Mouse (Mus musculus) ZHBTc4 (cell line): ENCODE results near the gene Nlk.
A peak's percentile ranks its signal among the peaks of the same experiment; 100 is the strongest.
"Not testable (repeated sequence)": the region's sequence is repeated elsewhere in the genome, so short reads cannot be mapped to it uniquely, and the experiment has no call there.

Experiments used
- DNase-seq: peaks from one replicate; pipeline ENCODE4 v3.0.0-alpha.2; 2011; ENCODE audit warnings: low read depth, low spot score

Nlk gene

DNA sequence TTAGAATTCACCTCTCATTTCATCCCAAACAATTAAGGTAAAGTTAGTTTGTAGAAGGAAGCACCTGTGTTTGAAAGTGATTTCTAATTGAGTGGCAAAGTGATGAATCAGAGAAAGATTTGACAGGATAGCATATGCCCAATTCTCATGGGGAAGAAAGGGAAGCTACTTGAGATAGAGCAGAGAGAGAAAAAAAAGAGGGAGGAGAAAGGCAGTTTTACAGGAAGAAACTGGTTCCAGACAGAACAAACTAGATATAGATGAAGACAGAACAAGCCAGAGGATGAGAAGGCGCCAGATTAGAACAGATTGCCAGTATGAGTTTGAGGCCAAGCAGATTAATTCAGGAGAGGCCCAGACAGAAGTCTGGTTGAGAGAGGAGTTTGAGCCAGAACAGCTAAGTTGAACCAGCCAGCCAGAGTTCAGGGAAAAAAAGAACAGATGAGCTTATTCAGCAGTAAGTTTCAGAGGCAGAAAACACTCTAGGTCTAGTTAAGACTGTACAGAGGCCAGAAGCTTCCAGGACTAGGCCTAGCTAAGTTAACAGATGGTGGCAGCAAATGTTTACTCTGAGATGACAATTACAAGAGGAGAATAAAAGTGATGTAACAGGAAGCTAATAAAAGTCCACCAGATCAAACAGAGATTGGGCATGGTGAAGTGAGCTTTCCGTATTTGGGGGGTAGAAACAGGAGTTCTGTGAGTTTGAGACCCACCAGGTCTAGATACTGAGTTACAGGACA lies 149.3 kb downstream of the Nlk start:
- DNase-seq, result no peak

DNA sequence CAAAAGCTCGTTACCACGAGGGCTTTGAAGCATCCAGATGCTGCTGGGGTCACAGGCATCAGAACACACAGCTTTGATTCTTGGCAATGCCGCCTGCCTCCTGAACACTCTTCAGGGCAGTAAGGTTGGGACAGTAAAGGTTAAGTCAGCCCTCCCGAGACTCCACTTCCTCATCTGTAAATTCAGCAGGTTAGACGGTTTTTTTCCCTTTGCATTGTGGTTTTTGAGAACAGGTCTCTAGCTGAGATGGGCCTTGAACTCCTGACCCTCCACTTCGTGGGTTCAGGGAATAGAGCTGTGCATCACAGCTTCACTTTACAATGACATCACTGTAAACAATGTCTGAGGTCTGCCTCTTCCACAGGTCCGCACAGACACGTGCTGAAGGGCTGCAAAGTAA lies 152.0 kb downstream of the Nlk start:
- DNase-seq, result no peak

DNA sequence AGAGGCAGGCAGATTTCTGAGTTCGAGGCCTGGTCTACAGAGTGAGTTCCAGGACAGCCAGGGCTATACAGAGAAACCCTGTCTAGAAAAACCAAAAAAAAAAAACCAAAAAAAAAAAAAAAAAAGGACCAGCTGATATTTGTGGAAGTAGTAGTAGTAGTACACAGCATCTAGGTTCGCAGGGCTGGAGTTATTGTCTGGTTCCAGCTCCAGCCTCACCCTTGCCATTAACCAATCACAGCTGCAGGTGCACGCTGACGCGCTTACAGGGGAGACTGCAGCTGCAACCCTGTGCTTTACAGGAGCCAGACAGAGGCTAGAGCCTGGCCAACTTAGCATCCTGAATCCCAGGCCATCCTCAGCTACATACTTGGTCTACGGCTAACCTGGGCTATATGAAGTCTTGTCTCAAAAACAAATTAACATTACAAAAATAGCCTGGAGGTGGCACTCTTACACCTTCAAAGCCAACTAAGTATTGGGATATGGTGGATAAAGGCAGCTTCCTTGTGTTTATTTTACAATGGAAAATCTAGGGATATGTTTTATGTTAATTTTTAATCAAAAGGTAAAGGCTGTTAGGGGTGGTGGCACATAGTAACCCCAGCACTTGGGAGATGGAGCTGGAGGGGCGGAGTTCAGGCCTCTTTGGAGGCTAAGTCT lies 152.6 kb downstream of the Nlk start:
- DNase-seq, result peak; percentile 26

GRCm38 (mm10) chr11:78540358-78540757 lies 156.8 kb downstream of the Nlk start:
- DNase-seq, result no peak

GRCm38 (mm10) chr11:78536690-78537084 lies 160.5 kb downstream of the Nlk start:
- DNase-seq, result no peak

GRCm38 (mm10) chr11:78536080-78536689 lies 161.0 kb downstream of the Nlk start, which contains the start of the genes Tnfaip1 and Ift20:
Tnfaip1 (minus strand) TSS chr11:78536332.
Ift20 (plus strand) TSS chr11:78536361.
- peak; percentile 100 for DNase-seq

- peak; percentile 82 for DNase-seq
These were observed 161.6 kb downstream of the Nlk start for GRCm38 (mm10) chr11:78535376-78536079.

- peak; percentile 22 for DNase-seq
These were observed 162.7 kb downstream of the Nlk start for GRCm38 (mm10) chr11:78534516-78534915.

- not testable (repeated sequence) for DNase-seq
These were observed 165.7 kb downstream of the Nlk start for GRCm38 (mm10) chr11:78531515-78531914.

DNA sequence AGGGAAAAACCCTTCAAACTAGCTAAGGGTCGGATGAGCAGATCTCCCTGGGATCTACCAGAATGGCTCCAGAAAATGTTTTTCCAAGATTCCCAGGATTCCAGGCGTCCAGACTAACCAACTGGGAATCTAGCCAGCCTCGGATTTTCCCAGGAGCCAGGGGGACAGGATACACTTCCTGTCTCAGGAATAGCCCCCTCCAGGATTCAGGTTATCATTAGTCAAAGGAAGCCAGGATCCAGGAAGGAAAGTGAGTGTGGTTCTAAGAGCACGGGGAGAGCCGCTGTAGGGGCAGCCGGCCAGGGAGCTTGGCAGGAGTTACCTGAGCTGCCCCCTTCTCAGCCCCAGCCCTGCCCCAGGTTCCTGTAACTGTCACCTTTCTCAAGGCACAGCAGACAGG lies 166.1 kb downstream of the Nlk start:
- no peak for DNase-seq

- DNase-seq, result no peak
These were observed 167.2 kb downstream of the Nlk start for GRCm38 (mm10) chr11:78530001-78530400.

GRCm38 (mm10) chr11:78528714-78529113 lies 168.5 kb downstream of the Nlk start:
- DNase-seq, result no peak

DNA sequence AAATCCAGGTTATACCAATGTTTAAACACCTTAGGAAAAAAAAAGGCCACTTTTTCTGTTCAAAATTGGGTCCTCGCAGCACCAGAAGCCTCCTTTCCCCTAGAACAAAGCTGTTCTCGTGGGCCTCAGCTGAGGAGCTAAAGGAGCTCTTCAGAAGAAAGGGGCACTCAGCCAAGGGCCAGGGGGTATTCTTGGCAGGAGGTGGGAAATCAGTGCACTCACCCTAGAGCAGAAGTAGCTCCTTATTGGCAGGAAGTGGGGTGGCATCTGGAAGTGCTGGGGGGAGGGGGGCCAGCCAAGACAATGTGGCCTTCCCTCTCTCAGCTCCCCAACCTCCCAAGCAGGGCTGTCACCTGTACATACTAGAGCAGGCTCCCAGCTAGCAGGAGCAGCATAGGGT lies 172.3 kb downstream of the Nlk start:
- DNase-seq, result no peak

- peak; percentile 22 for DNase-seq
These were observed 173.8 kb downstream of the Nlk start for GRCm38 (mm10) chr11:78523241-78523955.

- peak; percentile 49 for DNase-seq
These were observed 174.6 kb downstream of the Nlk start for GRCm38 (mm10) chr11:78522481-78522997.

DNA sequence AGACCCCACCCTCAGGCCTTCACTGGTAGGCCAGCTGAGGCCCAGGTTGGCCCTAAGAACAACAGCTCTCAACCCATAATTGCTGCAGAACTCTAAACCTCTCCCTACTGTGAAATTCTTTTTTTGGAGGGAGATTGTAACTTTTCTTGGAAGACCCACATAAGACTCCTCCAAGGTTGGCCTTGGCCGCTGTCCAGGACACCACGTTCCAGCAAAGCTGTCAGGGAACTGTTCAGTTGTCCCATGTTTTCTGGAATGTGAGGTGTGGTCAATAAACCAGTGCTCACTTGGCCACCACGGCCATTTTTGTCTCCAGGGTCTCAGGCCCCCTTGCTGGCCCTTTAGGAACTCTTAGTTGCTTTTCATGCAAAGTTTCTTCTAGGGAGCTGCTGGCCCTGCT lies 175.3 kb downstream of the Nlk start:
- DNase-seq, result no peak

DNA sequence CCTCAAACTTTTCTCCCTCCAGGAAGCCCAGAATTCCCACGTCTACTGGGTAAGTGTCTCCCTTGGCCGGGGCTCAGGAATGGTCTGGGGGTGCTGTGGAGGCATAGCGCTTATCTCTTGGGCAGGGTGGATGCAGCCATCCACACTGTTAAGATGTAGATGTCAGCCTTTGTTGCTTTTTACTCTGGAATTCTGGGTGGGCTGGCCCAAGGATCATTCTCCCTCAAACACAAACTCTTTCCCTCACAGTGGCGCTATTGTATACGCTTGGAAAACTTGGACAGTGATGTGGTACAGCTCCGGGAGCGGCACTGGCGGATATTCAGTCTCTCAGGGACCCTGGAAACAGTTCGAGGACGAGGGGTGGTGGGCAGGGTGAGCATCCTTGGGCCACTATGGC lies 178.2 kb downstream of the Nlk start:
- peak; percentile 62 for DNase-seq
